Mouse (Mus musculus) midbrain, postnatal 0 days (tissue): Measurements from ENCODE around the gene Tecr. TPM values are rescaled to one million over a fixed set of nuclear protein-coding genes. Genes with fewer than 3 reads are reported as not detected.

Source experiments
- ATAC-seq: fragments of 200-750 bp; cut with Nextera tagmentation; 2 replicates; pipeline ENCODE4 v1.8.0; 2017; ENCODE audit warnings: moderate number of reproducible peaks, mild to moderate bottlenecking, moderate TSS enrichment, moderate library complexity; ENCODE audit not compliant: low FRiP score
- DNase-seq: peaks from one replicate; pipeline ENCODE4 v3.0.0-alpha.2; 2015; ENCODE audit warnings: low spot score
- H3K27ac ChIP-seq: fragments of 300-500 bp; sonication (generic); 2 replicates; pipeline ENCODE4 v1.5.1; 2014; ENCODE audit warnings: low read depth, mild to moderate bottlenecking, low read length, mixed read lengths
- H3K27me3 ChIP-seq: fragments of 300-500 bp; sonication (generic); 2 replicates; pipeline ENCODE4 v1.6.1; 2014; ENCODE audit warnings: low read length, control low read depth, mixed read lengths; ENCODE audit not compliant: insufficient read depth
- H3K36me3 ChIP-seq: fragments of 300-500 bp; sonication (generic); 2 replicates; pipeline ENCODE4 v1.6.1; 2014; ENCODE audit warnings: low read length, control low read depth, mixed read lengths; ENCODE audit not compliant: insufficient read depth
- H3K4me1 ChIP-seq: fragments of 300-500 bp; sonication (generic); 2 replicates; pipeline ENCODE4 v1.6.1; 2014; ENCODE audit warnings: mild to moderate bottlenecking, control low read depth, antibody characterized with exemption, low read length, mixed read lengths; ENCODE audit not compliant: insufficient read depth
- H3K4me2 ChIP-seq: fragments of 300-500 bp; sonication (generic); 2 replicates; pipeline ENCODE4 v1.6.1; 2014; ENCODE audit warnings: low read depth, mild to moderate bottlenecking, low read length, mixed read lengths; ENCODE audit not compliant: poor library complexity, severe bottlenecking
- H3K4me3 ChIP-seq: fragments of 300-500 bp; sonication (generic); 2 replicates; pipeline ENCODE4 v1.5.1; 2014; ENCODE audit warnings: low read depth, mild to moderate bottlenecking, low read length, moderate library complexity
- H3K9ac ChIP-seq: fragments of 300-500 bp; sonication (generic); replicated peaks from 2 replicates; pipeline ENCODE4 v1.6.1; 2014; ENCODE audit warnings: mild to moderate bottlenecking, low read length, moderate library complexity, mixed read lengths; ENCODE audit not compliant: poor library complexity, severe bottlenecking
- H3K9me3 ChIP-seq: fragments of 300-500 bp; sonication (generic); 2 replicates; pipeline ENCODE4 v1.6.1; 2016; ENCODE audit warnings: low read length, control low read depth
- CTCF ChIP-seq: IDR thresholded peaks from 2 replicates; pipeline ENCODE4 v1.5.1; 2016; ENCODE audit warnings: antibody characterized with exemption, mild to moderate bottlenecking
- WGBS: fragments of 180-500 bp; shearing (Covaris S2); extraction: QIAGEN DNeasy Blood & Tissue Kit; methylation state at CpG from one replicate; pipeline ENCODE4 v1.1.7; 2014; 5-methylcytosine and 5-hydroxymethylcytosine counted together
- polyA plus RNA-seq: library from polyadenylated mRNA; unstranded; fragments of >200 nt; fragmentation: Nextera tagmentation; extraction: Ambion mirVana; gene quantifications from 2 replicates; pipeline ENCODE4 v1.2.1, GENCODE M21; 2015
- total RNA-seq: library from RNA; depleted of rRNA; stranded (reverse); fragments of >200 nt; gene quantifications from 2 replicates; pipeline ENCODE4 v1.2.3, GENCODE M21; 2014

Gene Tecr
- total and polyA plus RNA-seq, 2 experiments from 2014 or later = 1,270 to 1,433 TPM

GRCm38 (mm10) chr8:83611921-83612320 is 4.2 kb upstream of the Tecr start:
- DNase-seq = no peak
- H3K4me1 ChIP-seq = 0 out of 2 replicates have a peak, but pooled peaks cover 11% of the 10 kb centered on the region
- no peaks in the 10 kb centered on the region for H3K27me3 ChIP-seq
- no peak overlapping the region for H3K27ac ChIP-seq
- H3K4me2 ChIP-seq = no peak overlapping the region
- H3K9ac ChIP-seq = no peak overlapping the region
- no peaks in the 10 kb centered on the region for H3K9me3 ChIP-seq
- H3K4me3 ChIP-seq = no peak overlapping the region
- no peak for ATAC-seq
- peaks cover 40% of the 10 kb centered on the region for H3K36me3 ChIP-seq
- TF ChIP-seq CTCF = no peak
- 99% methylated on average over 4 of the region's 4 CpGs for WGBS

- Histone ChIP-seq H3K4me2 (peak overlapping the region; percentile 82), H3K9me3 (no peaks in the 10 kb centered on the region), H3K27ac (no peak overlapping the region), H3K9ac (peak overlapping the region; percentile 84; the same call in 1 of the 2 replicates), H3K4me1 (0 out of 2 replicates have a peak, but pooled peaks cover 11% of the 10 kb centered on the region), H3K36me3 (peaks cover 40% of the 10 kb centered on the region), H3K4me3 (peak overlapping the region; percentile 62), H3K27me3 (no peaks in the 10 kb centered on the region)
- TF ChIP-seq CTCF = no peak
- no peak for DNase-seq
- WGBS = 95% methylated on average over 10 of the region's 10 CpGs
- ATAC-seq = no peak
Measured at GRCm38 (mm10) chr8:83609547-83610180, 1.9 kb upstream of the Tecr start.

GRCm38 (mm10) chr8:83609086-83609485 is 1.3 kb upstream of the Tecr start:
- WGBS = 27% methylated on average over 9 of the region's 9 CpGs
- H3K36me3 ChIP-seq = peaks cover 40% of the 10 kb centered on the region

GRCm38 (mm10) chr8:83608398-83608829 is 643 bp upstream of the Tecr start:
- H3K27me3 ChIP-seq = no peaks in the 10 kb centered on the region
- no peaks in the 10 kb centered on the region for H3K9me3 ChIP-seq
- H3K4me3 ChIP-seq = peak overlapping the region; percentile 62
- 0 out of 2 replicates have a peak, but pooled peaks cover 11% of the 10 kb centered on the region for H3K4me1 ChIP-seq
- H3K9ac ChIP-seq = peak overlapping the region; percentile 84
- peak overlapping the region; percentile 82 for H3K4me2 ChIP-seq
- peaks cover 34% of the 10 kb centered on the region for H3K36me3 ChIP-seq
- ATAC-seq = peak; percentile 78
- H3K27ac ChIP-seq = peak overlapping the region; percentile 96
- DNase-seq = peak; percentile 83
- under 1% methylated on average over 49 of the region's 51 CpGs for WGBS
- TF ChIP-seq CTCF = no peak

More at GRCm38 (mm10) chr8:83609086-83609485, 1.3 kb upstream of the Tecr start:
- ATAC-seq (no peak), DNase-seq (no peak)
- H3K4me2 ChIP-seq = peak overlapping the region; percentile 82
- peak overlapping the region; percentile 96; the same call in 1 of the 2 replicates for H3K27ac ChIP-seq
- H3K9ac ChIP-seq = peak overlapping the region; percentile 84
- H3K9me3 ChIP-seq = no peaks in the 10 kb centered on the region
- TF ChIP-seq CTCF = no peak
- no peaks in the 10 kb centered on the region for H3K27me3 ChIP-seq
- peak overlapping the region; percentile 62 for H3K4me3 ChIP-seq
- H3K4me1 ChIP-seq = 0 out of 2 replicates have a peak, but pooled peaks cover 11% of the 10 kb centered on the region

GRCm38 (mm10) chr8:83602650-83603029 is 5.1 kb downstream of the Tecr start:
- Histone ChIP-seq H3K9ac (no peak overlapping the region), H3K27ac (no peak overlapping the region), H3K4me1 (no peaks in the 10 kb centered on the region), H3K27me3 (no peaks in the 10 kb centered on the region), H3K9me3 (no peaks in the 10 kb centered on the region), H3K4me2 (no peak overlapping the region), H3K4me3 (no peak overlapping the region), H3K36me3 (no peaks in the 10 kb centered on the region)
- WGBS = 74% methylated on average over 2 of the region's 2 CpGs
- TF ChIP-seq CTCF = no peak
- DNase-seq (no peak), ATAC-seq (no peak)

- Histone ChIP-seq H3K4me1 (no peaks in the 10 kb centered on the region), H3K9me3 (no peaks in the 10 kb centered on the region), H3K4me2 (no peak overlapping the region), H3K36me3 (no peaks in the 10 kb centered on the region), H3K9ac (no peak overlapping the region), H3K27me3 (no peaks in the 10 kb centered on the region), H3K27ac (no peak overlapping the region), H3K4me3 (no peak overlapping the region)
- TF ChIP-seq CTCF = no peak
- ATAC-seq (no peak), DNase-seq (no peak)
Measured at GRCm38 (mm10) chr8:83599814-83600213, 8.0 kb downstream of the Tecr start.
